Mouse (Mus musculus) thymus, adult 18-20 months (tissue): ENCODE measurements around the gene Ptpn14.

Experiments
- DNase-seq, 2 experiments: peaks; one replicate each; pipeline ENCODE4 v3.0.0; 2022; ENCODE audit warnings: mixed read lengths in 2 of 2

The Ptpn14 gene

DNA sequence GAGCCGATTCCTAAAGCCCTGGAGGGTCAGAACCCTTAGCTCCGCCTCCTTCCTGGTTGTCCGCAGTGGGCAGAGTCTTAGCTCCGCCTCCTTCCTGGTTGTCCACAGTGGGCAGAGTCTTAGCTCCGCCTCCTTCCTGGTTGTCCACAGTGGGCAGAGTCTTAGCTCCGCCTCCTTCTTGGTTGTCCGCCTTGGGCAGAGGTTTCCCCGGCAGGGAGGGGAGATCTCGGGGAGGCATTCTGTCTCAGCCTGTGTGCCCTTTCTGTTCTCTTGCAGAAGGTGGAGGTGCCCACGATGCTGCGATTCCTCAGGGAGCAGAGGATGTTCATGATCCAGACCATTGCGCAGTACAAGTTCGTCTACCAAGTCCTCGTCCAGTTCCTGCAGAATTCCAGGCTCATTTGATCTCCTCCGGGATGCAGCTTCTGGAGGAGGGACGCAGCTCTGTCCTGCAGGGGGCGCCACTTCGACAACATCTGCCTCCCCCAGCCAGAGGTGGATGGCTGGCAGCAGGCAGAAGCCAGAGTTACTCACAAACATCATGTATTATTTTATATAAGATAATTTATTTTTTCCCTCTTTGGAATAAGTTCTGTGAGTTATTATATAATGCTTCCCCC, 141.7 kb downstream of the Ptpn14 start:
- no peak for DNase-seq

DNA sequence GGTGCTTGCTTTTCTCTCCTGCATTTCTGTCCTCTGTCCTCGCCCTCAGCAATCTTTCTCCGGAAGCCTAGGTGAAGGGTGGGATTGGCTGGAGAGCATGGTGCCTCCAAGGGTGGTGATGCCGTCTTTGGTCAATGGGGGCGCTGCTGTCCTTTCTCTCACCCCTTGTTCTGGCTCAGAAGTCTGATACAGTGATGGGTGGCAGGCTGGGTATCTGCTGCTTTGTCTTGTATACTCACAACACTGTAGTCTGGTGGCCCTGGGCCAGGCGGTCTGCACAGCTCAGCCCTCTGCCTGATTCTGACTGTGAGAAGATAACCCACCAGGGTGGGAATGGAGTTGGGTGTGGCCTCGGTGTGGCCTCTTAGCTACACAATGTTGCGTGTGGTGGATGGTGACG, 142.5 kb downstream of the Ptpn14 start:
- DNase-seq = no peak

DNA sequence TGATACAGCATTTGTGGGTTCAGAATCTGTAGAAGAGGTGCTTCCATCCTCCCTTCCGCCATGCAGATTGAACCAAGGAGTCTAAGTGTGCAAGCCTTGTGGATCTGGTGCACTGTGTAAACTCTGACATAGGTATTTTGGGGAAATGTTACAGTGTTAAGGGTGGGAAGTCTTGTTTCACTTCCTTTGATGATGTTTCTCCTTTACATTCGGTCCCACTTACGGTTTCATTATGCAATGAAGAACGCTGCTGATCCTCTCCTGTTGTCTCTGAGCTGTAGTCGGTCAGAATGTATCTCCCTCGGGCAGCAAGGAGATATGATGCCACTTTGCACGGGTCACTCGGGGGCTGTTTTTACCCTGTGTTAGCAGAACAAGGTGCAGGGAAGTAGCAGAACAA, 143.6 kb downstream of the Ptpn14 start:
- no peak for DNase-seq

DNA sequence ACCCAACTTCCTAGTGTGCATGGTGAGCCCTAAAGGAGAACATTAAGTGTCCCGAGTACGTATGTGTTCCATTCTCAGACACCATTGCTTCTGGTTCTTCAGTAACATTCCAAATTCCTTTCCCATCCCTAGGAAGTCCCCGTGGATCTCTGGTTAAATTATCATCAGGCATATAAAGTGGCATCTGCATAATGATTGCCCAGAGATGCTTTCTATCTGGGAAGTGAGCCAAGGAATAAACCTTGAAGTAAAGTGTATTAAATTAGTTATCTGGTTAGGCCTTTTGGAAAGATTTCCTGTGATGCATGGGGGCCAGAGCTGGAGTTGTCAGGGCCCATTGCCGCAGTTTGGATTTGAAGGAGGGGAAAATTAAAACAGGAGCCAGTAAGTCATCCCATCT, 144.0 kb downstream of the Ptpn14 start:
- no peak for DNase-seq

DNA sequence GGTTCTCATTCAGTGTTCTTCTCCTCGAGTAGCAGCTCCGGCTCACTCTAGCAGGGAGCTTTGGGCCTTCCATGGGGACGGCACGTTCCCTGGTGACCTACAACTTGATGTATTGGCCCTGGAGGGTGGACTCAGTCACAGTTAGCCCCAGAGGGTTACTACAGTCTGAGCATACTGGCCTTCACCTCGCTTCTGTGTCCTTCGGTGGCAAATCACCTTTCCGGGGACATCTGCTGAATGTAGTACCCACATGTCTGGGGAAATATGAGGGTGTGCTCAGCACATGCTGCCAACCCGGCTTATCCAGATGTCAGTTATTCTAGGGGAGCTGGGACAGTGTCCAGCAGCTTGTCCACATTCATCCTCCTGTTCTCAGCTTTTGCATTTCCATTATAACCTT, 145.5 kb downstream of the Ptpn14 start:
- no peak for DNase-seq

DNA sequence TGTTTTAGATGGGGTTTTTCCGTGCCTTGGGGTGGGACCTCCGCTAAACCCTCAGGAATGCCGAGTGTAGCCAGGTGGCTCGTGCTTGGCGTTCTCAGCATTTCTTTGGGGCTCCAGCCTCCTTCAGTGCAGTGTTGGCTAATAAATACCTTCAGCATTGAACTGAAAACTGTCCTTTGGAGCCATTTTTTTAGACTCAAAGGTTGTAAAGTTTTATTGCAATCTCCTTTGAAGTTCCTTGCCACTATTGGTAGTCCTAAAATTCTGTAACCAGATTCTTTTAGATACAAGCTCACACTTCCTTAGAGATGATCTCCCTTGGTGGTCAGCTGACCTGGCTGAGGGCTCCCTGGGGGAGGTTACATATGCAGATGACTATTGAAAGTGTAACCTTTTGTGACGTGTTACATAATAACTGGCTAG, 147.4 kb downstream of the Ptpn14 start:
- no peak for DNase-seq

DNA sequence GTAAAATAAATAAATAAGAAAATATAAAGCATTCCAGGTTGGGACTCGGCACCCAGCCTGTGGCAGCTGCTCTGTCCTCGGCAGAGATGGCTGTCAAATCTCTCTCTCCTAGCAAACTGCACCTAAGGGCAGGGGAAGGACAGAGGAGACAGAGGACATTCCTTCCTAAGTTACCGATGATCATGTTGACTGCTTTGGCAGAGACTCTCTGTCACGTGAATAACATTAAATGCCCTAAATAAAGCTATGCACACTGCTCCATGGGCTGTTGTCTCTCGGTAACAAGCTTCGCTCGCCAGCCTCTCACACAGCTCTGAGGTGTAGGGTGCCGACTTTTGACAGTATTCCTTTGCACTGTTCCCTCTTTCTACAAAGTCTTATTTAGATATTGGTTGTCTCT, 148.1 kb downstream of the Ptpn14 start:
- DNase-seq = no peak

DNA sequence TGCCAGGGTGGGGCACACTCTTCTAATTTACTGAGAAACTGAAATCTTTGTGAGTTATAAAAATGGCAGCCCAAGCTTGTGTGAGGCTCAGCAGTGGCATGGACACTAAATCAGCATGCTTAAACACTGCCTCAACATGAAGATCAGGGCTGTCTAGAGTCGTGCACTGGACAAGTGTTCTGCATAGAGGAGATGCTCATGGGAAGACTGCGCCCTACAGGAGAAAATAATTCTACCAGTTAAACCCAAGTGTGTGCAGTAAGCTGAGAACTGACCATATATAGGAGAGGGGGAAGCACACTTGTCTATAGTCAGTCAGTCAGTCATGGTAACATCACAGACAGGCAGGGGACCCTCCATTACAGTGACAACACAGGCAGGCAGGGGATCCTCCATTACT, 151.1 kb downstream of the Ptpn14 start:
- no peak for DNase-seq

DNA sequence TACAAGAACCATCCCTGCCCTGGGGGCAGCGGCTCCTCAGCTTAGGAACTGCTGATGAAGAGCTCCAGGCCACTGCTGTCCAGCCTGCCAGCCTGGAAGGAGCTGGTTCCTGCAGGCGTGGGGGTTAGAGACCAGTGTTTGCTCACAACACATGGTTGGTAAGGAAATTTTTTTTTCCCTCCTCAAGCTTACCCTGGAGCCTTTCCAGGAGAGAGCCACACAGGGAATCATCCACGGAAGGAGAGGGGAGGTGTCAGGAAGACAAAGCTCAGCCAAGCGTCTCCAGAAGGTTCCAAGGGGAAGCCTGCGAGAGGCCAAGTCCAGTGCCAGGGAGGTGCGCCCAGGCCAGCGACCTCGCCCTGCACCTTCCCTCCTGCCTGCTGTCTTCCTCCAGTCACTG, 151.9 kb downstream of the Ptpn14 start:
- DNase-seq = no peak

DNA sequence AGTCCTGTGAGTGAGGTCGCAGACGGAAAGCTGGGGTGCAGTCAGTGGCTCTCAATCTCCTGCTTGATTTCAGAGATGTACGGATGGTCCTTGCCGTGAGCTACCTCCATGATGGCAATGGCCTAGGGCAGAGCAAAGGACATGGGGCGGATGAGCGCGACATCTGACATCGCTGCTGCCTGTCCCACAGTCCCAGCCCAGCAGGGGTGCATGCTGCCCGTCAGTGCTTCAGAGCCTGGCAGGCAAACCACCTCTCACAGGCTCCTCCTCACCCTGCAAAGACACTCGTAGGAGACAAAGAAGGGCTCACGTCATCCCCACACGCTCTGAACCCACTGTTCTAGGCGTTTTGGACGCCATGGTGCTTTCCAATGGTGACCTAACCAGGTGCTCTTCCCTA, 152.7 kb downstream of the Ptpn14 start:
- no peak for DNase-seq

DNA sequence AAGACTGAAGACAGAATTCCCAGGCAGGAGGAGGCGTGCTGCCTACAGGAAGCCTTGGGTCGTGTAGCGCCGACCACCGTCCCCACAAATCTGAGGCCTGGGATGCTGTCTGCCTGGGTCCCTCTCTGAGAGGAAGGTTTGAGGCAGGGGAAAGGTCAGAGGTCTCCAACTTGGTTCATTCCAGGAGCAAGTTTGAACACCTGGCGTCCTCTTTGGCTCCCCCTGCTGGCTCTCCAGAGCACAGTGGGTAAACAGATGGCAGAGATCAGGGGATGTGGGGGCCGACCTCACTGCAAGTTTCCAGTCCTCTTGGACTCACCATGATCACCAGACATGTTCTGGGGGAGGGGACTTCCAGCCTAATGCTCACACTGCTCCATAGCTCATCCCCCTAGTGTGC, 154.8 kb downstream of the Ptpn14 start:
- peak; percentile 37 to 55 for DNase-seq

DNA sequence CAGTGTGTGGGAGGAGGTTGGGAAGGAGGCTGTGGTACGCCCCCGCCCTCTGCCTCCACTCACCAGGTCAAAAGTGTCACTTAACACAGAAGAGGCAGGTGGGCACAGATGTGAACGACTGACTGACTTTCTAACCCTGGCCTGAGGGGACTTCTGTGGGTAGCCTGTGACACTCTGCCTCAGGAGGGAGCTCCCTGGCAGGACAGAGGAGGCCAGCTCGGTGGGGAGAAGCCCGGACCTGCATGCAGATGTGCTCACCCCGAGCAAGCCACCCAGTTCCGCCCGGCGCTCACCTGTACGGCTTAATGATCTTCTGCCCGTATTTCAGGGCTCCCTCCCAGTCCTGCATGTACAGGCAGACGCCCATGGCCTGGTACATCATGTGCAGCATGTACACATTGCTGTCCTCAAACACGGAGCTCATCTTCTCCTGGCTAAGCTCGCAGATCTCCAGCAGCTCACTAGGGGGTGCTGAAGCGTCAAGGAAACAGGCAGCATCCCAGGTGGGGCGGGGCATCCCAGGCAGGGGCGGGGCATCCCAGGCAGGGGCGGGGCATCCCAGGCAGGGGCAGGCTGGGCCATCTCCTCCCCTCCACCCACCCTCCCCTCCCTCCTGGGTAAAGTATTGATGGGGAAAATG, 155.6 kb downstream of the Ptpn14 start:
- DNase-seq = peak in 1 of 2 experiments; percentile 30

DNA sequence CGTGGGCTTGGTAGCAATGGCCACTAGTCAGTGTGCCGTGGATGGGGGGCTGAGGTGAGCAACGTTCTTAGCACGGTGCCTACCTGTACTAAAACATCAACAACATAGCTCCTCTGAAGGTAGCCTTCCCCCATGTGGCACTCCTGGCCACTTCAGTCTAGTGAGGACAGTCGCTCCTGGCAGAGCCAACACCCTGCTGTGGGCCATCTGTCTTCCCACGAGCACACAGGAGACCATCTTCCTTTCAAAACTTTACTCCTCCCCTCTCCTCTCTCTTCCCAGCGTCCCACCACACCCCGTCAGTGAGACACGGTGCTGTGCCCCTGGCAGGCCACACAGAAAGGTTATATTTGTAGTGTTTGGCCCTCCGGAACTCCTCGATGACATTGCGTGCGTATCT, 156.9 kb downstream of the Ptpn14 start:
- DNase-seq = no peak

DNA sequence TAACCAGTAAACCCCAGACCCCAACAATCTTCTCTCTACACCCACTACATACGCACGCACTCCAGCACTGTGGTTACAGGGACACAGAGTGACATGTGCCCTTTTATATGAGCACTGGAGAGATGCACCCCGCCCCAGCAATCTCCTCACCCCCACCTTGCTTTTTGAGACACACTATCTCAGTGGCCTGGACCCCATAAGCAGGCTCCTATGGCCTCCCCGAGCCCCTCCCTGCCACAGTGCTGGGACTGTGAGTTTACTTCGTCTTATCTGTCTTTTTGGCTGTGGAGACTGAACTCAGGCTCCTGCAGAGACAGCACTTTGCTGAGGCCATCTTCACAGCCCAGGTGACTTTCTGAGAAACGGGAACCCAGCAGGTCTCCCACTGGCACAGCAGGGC, 157.9 kb downstream of the Ptpn14 start:
- DNase-seq = no peak

DNA sequence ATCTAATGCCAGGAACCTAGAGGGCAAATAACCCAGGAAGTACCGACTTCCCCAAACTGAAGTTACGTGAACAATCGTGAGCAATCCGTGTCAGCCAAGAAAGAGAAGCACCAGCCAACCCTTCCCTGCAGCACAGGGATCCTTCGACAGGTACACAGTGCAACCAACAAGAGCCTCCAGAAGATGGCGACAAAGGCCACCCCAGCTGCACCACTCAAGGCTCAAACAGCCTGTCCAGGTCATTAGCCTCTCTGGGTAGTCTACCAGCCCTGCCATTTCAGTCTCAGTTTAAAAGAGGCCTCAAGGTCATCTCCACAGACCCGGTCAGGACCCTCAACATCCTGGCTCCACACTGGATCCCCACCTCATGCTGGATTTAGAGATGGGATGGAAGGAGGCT, 159.4 kb downstream of the Ptpn14 start:
- DNase-seq = no peak

DNA sequence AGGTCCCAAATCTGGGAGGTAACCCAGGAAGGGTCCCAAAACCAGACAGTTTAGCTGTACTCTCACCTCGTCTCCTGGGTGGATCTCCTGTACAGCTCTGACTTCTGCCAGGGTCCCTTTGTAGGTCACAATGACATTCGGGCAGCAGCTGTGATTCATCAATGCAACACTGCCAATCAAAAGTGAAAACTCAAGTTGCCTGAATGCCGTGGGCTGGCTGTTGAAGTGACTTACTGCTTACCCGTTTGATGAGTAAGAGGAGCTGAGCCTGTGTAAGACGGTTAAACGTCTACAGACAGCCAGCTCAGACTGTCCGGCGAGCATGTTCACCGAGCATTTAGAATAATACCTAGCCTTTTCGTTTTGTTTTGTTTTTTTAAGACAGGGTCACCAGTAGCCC, 160.7 kb downstream of the Ptpn14 start:
- no peak for DNase-seq

DNA sequence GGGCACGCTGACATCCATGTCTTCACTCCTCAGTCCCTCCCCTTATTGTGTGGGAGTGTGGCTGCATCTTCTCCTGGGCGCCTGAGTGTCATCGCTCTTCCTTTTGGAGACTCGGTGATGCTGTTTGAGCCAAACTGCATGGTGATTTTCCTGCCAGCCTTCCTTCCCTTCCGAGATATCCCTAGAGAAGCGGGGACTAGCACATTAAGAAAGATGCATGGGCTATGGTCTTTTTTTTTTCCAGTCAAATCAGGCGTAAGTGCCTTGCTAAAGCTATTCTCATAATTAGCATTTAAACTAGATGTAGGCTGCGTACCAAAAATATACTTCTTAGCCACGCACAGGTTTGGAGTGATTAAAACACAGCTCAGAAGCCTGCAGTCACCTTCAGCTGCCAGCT, 166.1 kb downstream of the Ptpn14 start:
- no peak for DNase-seq

DNA sequence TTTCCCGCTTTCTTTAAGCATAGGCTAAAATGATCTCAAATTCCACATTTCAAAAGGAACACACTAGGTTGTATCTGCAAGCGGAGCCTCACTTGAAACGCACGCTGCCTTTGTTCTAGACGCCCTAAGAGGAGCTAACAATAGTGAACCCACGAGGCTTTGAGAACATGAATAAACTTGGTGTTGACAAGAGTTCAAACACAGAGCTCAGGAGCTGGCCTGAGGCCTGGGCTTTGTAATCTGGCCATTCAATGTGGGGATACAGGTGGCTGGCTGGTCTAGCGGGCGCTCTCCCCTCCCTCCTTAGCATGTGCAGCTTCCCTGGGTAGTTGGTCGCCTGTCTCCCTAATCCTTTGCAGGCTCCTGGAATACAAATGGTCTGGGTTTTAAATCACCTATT, 169.8 kb downstream of the Ptpn14 start:
- no peak for DNase-seq

DNA sequence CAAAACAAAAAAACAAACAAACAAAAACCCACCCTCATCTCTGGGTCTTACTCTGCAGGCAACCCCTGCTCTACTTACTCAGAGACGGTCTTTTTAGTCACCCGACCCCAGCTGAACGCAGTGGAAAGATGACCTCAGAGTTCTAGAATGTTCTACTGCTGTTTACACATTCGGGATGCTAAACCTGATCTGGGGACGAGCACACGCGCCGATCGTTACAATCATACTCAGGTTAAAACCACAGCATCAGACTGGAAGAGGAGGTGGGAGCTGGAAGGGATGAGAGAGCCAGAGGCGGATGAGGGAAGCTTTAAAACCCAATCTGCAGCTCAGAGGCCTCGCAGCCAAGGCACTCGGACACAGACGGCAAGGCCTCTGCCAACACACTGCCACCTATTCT, 170.6 kb downstream of the Ptpn14 start:
- no peak for DNase-seq

DNA sequence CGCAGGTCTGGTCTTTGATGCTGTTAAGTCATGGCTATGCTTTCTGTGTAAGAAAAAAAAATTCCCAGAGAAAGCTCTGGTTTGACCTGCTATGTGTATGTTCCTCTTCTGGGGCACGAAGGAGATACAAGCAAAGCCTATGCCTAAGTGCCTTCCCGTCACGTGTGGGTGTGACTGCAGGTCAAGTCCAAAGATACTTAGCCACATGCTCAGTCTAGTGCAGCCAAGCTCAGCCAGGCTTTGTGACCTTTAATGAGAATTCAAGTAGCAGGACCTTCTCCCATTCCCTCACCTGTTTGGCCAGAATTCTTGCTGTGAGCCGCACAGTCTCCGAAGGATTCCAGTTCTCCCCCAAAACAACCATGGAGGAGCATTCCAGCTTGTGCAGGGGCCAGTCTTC, 171.5 kb downstream of the Ptpn14 start:
- no peak for DNase-seq

DNA sequence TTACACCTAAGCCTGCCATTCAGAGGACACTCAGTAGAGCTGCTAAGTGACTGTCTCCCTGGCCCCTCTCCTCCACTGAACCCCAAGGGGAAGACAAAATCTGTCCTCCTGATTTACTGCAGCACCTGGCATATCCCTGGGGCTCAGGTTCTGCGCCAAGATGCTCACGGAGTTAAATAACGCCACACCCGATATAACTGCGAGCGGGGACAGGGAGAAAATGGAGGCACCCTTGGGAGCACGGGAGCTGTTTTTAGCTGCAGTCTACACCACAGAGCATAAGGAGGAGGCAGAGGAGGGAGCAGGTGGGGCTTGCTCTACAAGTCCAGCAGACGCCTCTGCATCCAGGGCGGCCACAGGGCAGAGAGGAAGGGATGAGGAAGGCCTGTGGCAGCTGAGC, 174.3 kb downstream of the Ptpn14 start:
- no peak for DNase-seq

DNA sequence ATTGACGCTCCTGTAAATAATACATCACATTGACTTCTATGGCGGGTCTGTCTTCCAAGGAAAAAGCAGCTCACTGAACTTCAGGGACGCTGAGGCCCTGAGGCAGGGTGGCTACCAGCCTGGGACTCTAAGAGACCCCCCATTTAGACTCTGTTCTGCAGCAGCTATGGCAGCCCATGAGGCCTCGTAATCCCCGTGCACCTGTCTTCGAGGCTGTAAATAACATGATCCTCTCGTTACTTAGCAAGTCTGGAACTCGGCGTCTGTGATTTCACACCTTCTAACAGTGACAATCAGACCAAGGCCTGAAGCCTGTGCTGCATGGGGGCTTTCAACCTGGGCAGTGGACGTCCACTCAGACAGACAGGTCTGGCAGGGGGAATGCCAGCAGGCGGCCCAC, 175.1 kb downstream of the Ptpn14 start:
- no peak for DNase-seq

DNA sequence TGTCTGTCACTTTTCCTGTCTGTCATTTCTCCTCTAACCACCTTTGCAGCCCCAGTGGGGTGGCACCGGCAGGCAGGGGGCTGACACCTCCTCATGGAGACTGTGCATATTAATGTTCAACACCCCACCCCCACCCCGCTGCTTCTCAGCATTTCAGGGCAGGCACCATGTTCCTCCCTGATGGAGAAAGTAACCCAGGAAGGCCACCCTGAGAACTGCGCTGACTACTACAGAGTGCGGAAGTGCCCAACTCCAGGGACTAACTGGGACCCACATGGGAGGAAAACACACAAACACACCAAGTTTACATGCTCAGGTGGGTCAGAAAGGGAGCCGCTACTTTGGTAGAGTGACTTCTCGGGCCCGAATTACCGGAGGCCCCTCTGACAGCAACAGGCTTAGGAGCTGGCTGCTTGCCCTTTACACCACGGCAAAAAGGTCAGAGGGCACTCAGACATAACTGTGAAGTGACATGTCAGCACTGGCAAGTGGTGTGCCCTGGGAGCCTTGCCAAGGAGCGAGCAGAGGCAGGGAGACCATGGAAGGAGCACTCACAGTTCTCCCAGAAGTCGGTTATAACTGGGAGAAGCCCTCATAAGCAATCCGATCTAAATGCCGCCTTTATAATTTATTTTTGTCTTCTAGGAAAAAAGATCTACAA, 182.7 kb downstream of the Ptpn14 start:
- DNase-seq = no peak

DNA sequence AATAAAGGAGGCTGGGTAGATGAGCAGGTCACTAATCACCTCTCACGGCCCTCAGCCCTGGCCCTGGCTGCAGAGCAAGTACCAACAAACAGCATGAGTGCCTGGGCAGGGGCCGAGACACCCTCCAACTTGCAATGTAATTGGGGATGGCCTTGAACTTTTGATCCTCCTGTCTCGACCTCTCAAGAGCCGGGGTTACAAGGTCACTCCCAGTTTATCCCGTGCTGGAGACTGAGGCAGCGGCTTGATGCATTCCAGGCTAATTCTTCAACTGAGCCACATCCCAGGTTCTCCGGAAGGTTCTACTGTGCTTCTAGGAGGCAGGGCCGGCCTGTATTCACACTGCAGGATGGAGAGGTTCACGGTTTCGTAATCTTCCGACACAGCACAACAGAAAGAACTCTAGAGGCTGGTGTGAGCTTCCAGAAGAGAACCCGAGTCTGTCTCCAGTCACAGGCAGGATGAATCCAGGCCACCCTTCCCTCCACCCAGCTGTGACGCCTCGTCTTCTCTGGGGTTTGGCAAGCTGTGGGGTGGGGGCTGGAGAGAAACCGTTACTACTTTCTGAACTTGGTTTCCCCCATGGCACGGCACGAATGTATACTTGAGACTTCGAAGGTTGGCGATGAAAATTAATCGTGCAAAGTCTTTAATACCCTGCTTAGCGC, 185.2 kb downstream of the Ptpn14 start:
- no peak for DNase-seq
